Mouse (Mus musculus): Measurements from ENCODE around the gene Ppil2. TPM values are rescaled to one million over a fixed set of nuclear protein-coding genes. Genes with fewer than 3 reads are reported as not detected.
A peak's percentile ranks its signal among the peaks of the same experiment; 100 is the strongest.

Gene Ppil2
- polyA plus RNA-seq, 2 experiments, result 116 to 131 TPM

DNA sequence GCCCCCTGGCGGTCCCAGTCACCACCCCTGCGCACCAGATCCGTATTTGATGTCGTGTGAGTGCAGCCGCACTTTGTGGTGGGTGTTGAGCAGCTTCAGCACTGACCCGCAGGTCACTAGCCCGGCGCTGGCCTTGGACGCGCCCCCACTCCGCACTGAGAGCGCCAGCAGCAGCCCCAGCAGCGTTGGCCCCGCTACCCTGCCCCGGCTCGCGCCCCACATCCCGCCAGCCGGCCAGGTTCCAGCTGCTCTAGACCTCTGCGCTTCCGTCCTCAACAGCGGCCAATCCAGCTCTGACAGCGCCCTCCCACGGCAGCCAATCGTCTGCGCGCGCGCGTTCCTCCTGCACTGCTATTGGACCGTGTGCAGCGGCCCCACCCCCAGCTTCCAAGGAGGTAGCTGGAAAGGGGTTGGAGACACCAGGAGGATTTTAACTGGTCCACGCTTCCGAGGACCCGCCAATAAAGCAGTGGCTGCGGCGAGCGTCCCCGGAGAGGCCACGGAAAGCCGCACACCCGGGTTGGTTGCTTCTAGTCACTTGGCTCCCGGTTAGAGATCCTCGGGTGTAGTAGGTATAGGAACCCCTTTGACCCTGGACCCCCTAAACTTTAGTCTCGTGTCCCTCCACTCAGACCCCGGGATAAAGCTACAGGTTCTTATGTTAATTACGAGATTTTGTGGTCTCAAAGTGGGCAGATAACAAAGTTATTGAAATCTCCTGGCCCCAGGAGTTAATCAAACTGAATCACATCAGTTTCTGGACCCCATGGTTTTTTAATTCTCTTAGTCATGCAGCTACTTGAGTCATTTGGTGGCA, 21.2 kb upstream of the Ppil2 start, which contains the start of gene Sdf2l1:
Sdf2l1 (minus strand) TSS at position 295 of the 817 bp plus-strand sequence.
- DNase-seq (ENCODE audit: low spot score) (peak; percentile 98), ATAC-seq (ENCODE audit: low FRiP score, low read depth) (peak; percentile 99)
- no peaks in the 10 kb centered on the region for H3K9me3 ChIP-seq (ENCODE audit: control insufficient read depth, low read length)
- TF ChIP-seq POLR2A (IDR thresholded peaks at IDR 0.05; ENCODE audit: borderline replicate concordance, extremely low read depth, insufficient read depth, insufficient read length), result 0 out of 2 replicates have a peak, but pooled peaks have one; percentile 32
- H3K4me1 ChIP-seq (ENCODE audit: control insufficient read depth, insufficient read depth, low read length), result peaks cover 5% of the 10 kb centered on the region; the same call in 1 of the 2 replicates
- WGBS, result under 1% methylated on average over 45 of the region's 47 CpGs
- H3K27ac ChIP-seq (replicated peaks; ENCODE audit: low read depth, low read length), result peak within 1 kb of the TSS; percentile 75
- H3K9ac ChIP-seq (ENCODE audit: low read depth, low read length, severe bottlenecking), result peak within 1 kb of the TSS; percentile 67
- no peaks in the 10 kb centered on the region for H3K27me3 ChIP-seq (ENCODE audit: control insufficient read depth, insufficient read depth, low read length)
- H3K4me3 ChIP-seq (replicated peaks; ENCODE audit: low read length), result peak within 1 kb of the TSS; percentile 77
- no peaks in the 10 kb centered on the region for H3K36me3 ChIP-seq (ENCODE audit: control insufficient read depth, insufficient read depth, low read length)
- peak within 1 kb of the TSS; percentile 95 for H3K4me2 ChIP-seq (replicated peaks; ENCODE audit: low read depth, low read length, severe bottlenecking)

DNA sequence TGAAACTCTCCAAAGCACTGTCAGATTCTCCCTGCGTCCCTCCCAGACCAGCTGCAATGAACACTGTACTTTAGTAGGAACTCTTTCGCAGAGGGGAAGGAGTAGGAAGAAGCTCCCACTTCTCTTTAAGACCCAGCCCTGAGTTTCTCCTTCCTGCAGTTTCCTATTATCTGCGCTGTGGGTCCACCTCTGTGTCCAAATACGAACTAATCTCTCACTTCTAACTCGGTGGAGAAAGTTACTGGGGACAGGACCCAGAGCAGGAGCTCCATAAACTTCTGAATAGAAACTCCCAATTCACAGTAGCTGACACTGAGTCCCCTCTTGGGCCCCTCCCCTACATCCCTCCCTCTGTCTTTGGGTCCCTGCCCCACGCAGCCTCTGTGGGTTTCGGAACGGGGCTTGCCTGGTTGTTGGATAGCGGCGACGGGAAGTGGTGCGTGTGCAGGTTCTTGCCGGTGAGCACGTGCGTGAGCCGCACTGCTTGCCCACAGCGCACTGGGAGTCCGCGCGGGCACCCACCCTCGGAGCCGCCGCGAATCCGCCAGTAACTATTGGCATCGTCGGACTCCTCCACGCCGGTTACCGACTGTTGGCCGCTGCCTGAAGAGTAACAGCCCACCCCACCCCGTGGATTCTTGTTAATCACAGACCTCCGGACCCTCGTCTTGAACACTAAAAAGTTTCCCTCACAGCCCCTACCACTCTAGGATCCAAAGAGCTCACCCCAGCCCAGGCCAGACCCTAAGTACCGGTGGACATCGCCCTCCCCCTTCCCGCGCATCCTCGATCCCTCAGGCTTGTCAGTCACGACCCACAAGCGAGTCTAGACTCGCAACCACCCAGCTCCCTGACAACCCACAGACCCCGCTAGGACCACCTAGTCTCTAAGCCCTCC, 20.4 kb upstream of the Ppil2 start:
- Histone ChIP-seq H3K27me3 (ENCODE audit: control insufficient read depth, insufficient read depth, low read length) (no peaks in the 10 kb centered on the region), H3K4me3 (replicated peaks; ENCODE audit: low read length) (peak overlapping the region; percentile 77), H3K4me2 (replicated peaks; ENCODE audit: low read depth, low read length, severe bottlenecking) (peak overlapping the region; percentile 95), H3K36me3 (ENCODE audit: control insufficient read depth, insufficient read depth, low read length) (no peaks in the 10 kb centered on the region), H3K4me1 (ENCODE audit: control insufficient read depth, insufficient read depth, low read length) (peaks cover 5% of the 10 kb centered on the region; the same call in 1 of the 2 replicates), H3K9ac (ENCODE audit: low read depth, low read length, severe bottlenecking) (peak overlapping the region; percentile 67), H3K27ac (replicated peaks; ENCODE audit: low read depth, low read length) (peak overlapping the region; percentile 75; the same call in 1 of the 2 replicates), H3K9me3 (ENCODE audit: control insufficient read depth, low read length) (no peaks in the 10 kb centered on the region)
- TF ChIP-seq POLR2A (IDR thresholded peaks at IDR 0.05; ENCODE audit: borderline replicate concordance, extremely low read depth, insufficient read depth, insufficient read length), result no peak
- no peak for ATAC-seq (ENCODE audit: low FRiP score, low read depth)
- 3% methylated on average over 43 of the region's 43 CpGs for WGBS
- no peak for DNase-seq (ENCODE audit: low spot score)

DNA sequence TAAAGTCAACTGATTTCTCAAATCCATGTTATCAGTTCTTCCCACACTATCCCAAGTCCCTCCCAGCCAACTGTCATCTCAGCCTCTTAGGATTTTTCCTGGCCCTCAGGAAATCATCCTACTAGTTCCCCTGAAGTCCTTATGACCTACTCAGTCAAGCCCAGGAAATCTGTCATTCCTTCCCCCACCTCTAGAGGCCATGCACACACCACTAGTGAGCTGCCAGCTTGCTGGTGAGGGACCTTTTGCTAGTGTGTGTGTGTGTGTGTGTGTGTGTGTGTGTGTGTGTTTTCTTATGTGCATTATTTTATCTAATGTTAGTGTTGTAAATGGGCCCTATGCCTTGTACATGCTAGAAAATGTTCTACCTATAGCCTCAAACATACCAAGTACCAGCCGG, 16.2 kb upstream of the Ppil2 start:
- DNase-seq (ENCODE audit: low spot score), result peak; percentile 25
- no peak overlapping the region for H3K4me3 ChIP-seq (replicated peaks; ENCODE audit: low read length)
- 100% methylated on average over 1 of the region's 1 CpGs for WGBS

GRCm38 (mm10) chr16:17124871-17125520, 13.9 kb upstream of the Ppil2 start, which contains the start of gene 2610318N02Rik:
2610318N02Rik (minus strand) TSS chr16:17125167.
- ATAC-seq (ENCODE audit: low FRiP score, low read depth), result peak; percentile 89
- Histone ChIP-seq H3K4me3 (replicated peaks; ENCODE audit: low read length) (peak within 1 kb of the TSS; percentile 39), H3K4me1 (ENCODE audit: control insufficient read depth, insufficient read depth, low read length) (peaks cover 15% of the 10 kb centered on the region), H3K9me3 (ENCODE audit: control insufficient read depth, low read length) (no peaks in the 10 kb centered on the region), H3K9ac (ENCODE audit: low read depth, low read length, severe bottlenecking) (peak within 1 kb of the TSS; percentile 55), H3K27me3 (ENCODE audit: control insufficient read depth, insufficient read depth, low read length) (no peaks in the 10 kb centered on the region), H3K4me2 (replicated peaks; ENCODE audit: low read depth, low read length, severe bottlenecking) (peak within 1 kb of the TSS; percentile 53), H3K27ac (replicated peaks; ENCODE audit: low read depth, low read length) (peak within 1 kb of the TSS; percentile 16; the same call in 1 of the 2 replicates), H3K36me3 (ENCODE audit: control insufficient read depth, insufficient read depth, low read length) (peaks cover 17% of the 10 kb centered on the region)
- DNase-seq (ENCODE audit: low spot score), result peak; percentile 88
- TF ChIP-seq POLR2A (IDR thresholded peaks at IDR 0.05; ENCODE audit: borderline replicate concordance, extremely low read depth, insufficient read depth, insufficient read length), result peak; percentile 65; the same call in 1 of the 2 replicates
- WGBS, result under 1% methylated on average over 24 of the region's 25 CpGs

More for the DNA sequence above, 16.2 kb upstream of the Ppil2 start:
- H3K4me2 ChIP-seq (replicated peaks; ENCODE audit: low read depth, low read length, severe bottlenecking), result no peak overlapping the region
- no peak for ATAC-seq (ENCODE audit: low FRiP score, low read depth)
- TF ChIP-seq POLR2A (IDR thresholded peaks at IDR 0.05; ENCODE audit: borderline replicate concordance, extremely low read depth, insufficient read depth, insufficient read length), result no peak
- H3K9me3 ChIP-seq (ENCODE audit: control insufficient read depth, low read length), result no peaks in the 10 kb centered on the region
- H3K27me3 ChIP-seq (ENCODE audit: control insufficient read depth, insufficient read depth, low read length), result no peaks in the 10 kb centered on the region
- H3K36me3 ChIP-seq (ENCODE audit: control insufficient read depth, insufficient read depth, low read length), result 0 out of 2 replicates have a peak, but pooled peaks cover 3% of the 10 kb centered on the region
- H3K9ac ChIP-seq (ENCODE audit: low read depth, low read length, severe bottlenecking), result no peak overlapping the region
- H3K4me1 ChIP-seq (ENCODE audit: control insufficient read depth, insufficient read depth, low read length), result peaks cover 20% of the 10 kb centered on the region
- H3K27ac ChIP-seq (replicated peaks; ENCODE audit: low read depth, low read length), result no peak overlapping the region
